Mouse (Mus musculus) c-Kit-positive CD71-negative TER-119-negative erythroid progenitor cells, embryonic 14.5 days (primary cell): ENCODE data around the gene Lrrc23.
A peak's percentile ranks its signal among the peaks of the same experiment; 100 is the strongest.

ENCODE experiments used
- DNase-seq: peaks from one replicate; pipeline ENCODE4 v3.0.0-alpha.2; 2013; ENCODE audit warnings: low read depth

Lrrc23 gene

GRCm38 (mm10) chr6:124767920-124768703 is 11.4 kb downstream of the Lrrc23 start:
- DNase-seq, result no peak

DNA sequence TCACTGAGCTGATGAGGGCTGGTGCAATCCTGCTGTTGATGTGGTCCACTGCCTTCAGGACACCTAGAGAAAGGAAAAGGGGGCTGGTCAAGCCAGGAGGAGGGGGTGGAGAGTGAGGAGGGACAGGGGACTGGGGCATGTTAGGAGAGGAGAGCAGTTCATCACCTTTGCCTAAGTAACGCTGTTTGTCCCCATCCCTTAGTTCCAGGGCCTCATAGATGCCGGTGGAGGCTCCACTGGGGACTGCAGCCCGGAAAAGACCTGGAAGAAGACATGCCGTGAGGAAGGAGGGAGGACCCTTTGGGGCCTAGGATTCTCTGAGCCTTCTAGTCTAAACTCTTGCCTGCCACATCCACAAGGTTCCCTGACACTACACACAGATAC is 12.0 kb downstream of the Lrrc23 start:
- no peak for DNase-seq

DNA sequence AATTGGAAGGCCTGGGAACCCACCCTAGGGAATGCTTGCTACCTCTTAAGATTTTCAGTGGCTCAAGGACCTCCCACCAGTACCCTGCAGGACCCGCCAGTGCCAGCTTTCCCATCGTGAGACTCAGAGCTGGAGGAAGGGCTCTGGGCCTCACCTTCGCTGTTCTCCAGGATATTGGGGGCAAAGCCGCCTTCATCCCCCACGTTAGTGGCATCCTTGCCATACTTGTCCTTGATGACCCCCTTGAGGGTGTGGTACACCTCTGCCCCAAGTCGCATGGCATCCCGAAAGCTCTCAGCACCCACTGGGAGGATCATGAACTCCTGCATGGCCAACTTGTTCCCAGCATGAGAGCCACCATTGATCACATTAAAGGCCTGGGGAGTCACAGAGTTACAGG is 13.6 kb downstream of the Lrrc23 start:
- no peak for DNase-seq

DNA sequence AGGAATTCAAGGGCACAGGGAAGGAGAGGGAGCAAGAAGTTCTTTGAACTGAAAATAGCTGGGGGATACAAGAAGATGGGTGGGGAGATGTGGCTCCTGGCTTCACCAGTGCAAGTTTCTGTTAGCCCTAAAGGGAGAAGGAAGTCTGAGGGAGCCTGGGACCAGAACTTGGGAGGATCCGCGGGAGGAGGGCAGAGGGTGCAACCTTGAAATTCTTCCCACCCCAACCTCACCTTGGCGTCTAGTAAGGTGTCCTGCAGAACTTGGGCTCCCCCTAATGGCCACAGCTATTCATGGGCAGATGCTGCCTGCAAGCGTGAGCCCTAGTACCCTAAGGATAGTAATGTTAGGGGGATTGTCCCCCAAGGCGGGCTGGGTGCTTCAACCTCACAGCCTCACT is 20.3 kb downstream of the Lrrc23 start:
- peak; percentile 85 for DNase-seq

DNA sequence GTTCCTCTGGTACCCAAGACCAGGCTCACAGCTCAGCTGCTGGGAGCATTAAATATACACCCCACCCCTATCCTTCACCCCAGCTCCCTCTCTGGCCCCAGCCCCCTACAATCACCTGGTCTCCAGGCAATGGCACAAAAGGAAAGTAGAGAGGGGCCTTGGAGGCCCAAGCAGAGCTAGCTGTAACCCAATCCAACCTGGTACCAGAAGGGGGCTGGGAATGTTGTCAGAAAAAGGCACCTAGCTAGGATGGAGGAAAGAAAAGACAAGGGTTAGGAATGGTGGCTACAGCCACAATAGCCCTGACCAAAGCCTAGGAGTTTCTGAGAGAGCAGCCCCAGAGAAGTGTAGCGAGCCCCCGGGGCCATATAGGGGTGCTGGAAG is 20.7 kb downstream of the Lrrc23 start:
- no peak for DNase-seq

DNA sequence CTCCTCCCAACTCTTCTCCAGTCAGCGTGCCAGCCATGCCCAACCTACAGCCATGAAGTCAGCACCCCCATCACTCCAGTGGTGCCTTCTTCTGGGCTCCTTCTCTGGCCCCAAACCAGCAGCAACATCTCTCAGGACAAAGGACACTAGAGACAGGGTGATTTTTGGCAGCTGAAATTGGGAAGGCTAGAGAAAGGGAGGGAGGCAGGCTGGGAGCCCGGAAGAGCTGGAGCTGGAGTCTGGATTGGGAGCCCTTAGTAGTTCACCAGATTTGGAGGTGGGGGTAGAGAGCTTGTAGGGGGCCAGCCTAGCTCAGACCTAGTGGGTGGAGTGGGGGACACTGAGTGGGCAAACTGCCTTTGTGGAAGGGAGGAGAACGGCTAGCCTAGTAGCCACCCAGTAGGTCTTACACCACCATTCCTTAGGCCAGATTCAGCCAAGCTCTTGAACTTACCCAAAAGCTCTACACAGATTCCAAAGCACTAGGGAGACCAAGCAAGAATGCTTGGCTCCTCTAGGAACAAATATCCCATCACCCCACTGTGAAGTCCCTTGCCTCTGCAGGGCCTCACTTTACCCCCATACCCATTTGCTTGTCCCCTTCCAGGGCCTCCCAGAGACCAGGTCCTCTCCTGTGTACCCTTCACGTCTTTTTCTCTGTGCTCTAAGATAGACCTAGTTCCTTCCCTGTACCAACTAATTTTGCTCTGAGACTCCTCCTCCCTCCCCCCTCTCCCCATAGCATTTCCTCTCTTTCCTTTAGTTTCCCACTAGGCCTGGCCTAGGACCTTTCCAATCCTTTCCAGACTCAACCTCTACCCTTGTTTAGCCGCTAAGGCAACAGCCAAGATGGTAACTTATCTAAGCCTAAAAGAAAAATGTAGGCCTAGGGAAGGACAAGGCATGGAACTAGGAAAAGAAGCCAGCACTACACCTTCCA is 21.3 kb downstream of the Lrrc23 start:
- DNase-seq, result no peak

DNA sequence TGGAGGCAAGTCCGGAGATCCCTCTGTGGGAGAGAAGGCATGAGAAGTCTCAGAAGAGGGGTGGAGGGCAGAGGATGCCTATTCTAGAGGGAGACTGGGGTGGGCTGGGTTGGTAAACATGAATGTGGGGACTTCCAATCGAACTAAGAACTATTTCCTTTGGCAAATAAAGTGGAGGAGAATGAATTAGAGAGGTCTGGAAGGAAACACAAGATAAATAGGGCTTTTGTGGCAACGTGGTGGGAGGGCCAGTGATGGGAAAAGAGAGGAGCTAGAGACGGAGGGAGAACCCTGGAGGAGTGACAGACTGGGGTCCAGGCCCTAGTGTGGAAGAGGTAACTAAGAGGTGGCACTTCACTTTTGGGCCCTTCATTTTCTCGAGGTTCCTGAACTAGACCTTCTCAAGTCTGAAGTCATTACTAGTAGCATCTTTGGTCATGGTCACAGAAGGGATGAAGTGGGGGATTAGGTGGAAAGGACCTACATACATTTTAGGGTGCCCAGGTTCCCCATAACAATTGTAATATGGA is 22.1 kb downstream of the Lrrc23 start:
- no peak for DNase-seq

DNA sequence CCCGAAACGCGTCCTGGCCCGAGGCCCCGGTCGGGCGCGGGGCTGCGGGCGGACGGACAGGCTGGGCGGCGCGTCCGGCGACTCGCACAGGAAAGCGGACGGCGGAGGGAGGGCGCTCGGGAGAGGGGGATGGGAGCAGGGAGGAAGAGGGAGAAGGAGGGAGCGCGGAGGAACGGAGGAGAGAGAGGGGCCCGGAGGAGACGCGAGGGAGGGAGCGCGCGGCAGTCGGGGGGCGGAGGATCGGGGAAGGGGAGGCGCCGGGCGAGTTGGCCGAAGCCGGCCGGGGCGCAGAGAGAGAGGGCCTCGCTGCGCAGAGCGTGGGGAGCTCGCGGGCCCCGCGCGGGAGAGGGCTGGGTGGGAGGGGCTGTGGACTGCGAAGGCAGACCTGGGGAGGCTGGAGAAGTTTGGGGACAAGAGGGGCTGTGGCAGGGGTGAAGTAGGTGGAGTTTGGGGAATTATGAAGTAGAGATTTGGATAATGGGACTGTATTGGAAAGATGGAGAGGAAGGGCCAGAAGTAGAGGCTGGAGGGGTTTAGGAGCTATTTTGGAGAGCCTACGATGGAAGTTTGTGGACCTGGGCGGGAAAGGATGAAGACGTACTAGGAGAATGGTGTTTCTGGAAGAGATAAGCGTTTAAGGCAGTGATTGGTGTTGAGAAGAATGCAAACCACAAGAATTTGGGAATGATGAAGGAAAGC is 22.7 kb downstream of the Lrrc23 start:
- DNase-seq, result no peak

- no peak for DNase-seq
Measured at GRCm38 (mm10) chr6:124755831-124756595, 23.5 kb downstream of the Lrrc23 start, which contains the start of the genes Gm45234 and Atn1. Gm45234 (minus strand) TSS chr6:124756021. Atn1 (minus strand) TSS chr6:124756524.

DNA sequence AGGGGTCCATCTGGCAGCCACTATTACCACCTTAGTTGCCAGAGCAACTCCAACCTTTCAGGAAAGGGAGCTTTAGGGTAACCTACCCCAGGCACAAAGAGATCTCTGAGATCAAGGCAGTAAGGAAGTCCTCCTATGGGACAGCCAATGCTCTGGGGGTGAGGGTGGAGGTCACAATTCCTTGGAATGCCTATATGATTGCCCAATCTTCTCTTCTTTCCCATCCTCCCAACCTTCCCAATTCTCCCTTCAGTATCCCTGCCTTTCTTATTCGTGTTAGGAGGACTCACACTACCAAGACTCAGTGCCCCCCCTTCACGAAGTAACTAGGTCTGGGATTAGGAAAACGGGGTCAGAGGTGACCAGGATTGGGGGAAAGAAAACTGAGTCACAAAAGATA is 24.2 kb downstream of the Lrrc23 start:
- no peak for DNase-seq

- no peak for DNase-seq
Measured at GRCm38 (mm10) chr6:124753861-124754260, 25.7 kb downstream of the Lrrc23 start.

DNA sequence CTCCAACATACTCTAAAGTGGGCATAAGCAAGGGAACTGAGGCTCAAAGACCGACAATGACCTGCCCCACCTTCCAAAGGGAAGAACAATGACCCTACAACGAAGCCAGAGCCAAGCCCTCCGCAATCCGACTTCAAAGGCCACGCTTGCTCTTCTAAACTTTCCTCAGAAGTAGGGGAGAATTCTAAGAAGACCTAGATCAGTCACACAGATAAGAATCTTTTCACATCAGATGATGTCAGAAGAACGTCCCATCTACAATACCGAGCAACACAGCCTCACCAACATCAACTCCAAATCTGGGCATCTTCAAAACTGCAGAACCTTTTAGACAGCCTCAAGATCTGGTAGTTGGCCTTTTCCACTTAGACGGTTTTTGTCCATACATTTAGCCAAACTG is 29.1 kb downstream of the Lrrc23 start:
- DNase-seq, result no peak

- no peak for DNase-seq
Measured at GRCm38 (mm10) chr6:124746654-124747632, 32.6 kb downstream of the Lrrc23 start.

DNA sequence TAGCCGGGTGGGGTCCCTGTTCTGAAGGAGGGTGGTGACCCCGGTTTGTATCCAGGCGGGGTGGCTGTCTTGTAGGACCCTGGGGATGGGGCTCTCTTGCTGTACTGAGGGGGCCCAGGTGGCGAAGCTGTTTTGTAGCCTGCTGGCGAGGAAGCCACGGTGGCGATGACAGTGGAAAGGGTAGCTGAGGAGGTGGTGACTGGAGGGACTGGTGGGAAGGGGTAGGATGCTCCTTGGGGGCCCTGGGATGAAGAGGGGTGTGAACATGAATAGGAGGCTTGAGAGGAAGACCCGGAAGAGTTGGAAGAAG is 33.3 kb downstream of the Lrrc23 start:
- no peak for DNase-seq

GRCm38 (mm10) chr6:124745490-124746295 is 33.8 kb downstream of the Lrrc23 start:
- peak; percentile 93 for DNase-seq

GRCm38 (mm10) chr6:124744755-124745321 is 34.7 kb downstream of the Lrrc23 start:
- DNase-seq, result no peak

GRCm38 (mm10) chr6:124743647-124744046 is 35.9 kb downstream of the Lrrc23 start:
- no peak for DNase-seq

DNA sequence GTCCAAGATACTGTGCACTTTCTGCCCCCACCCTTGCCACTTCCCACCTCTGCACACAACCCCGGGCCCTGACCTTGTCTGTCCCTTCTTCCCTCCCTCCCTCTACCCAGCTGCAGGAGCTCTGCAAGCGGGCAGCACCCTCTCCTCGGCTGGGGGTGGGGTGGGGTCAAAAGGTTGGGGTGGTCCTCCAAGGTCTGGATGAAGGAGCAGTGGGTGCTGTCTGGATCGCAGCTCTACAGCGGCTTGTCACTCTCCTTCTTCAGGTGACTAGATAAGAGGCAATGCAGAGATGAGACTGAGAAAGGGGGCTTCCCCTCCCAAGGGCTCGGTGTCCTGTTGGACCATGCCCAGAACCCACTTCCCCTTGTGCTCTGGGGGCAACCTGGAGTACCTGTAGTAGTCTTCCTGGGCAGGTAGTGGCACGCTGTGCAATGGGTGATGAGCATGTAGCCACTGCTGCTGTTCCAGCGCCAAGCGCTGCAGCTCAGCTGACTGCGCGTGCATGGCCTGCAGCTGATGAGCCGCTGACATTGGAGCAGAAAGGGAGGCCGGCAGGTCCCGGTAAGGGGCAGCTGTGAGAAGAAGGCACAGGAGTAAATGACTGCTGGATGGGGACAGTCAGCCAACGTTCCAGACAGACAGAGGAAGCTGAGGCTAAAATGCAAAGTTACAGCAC is 36.5 kb downstream of the Lrrc23 start:
- DNase-seq, result no peak

DNA sequence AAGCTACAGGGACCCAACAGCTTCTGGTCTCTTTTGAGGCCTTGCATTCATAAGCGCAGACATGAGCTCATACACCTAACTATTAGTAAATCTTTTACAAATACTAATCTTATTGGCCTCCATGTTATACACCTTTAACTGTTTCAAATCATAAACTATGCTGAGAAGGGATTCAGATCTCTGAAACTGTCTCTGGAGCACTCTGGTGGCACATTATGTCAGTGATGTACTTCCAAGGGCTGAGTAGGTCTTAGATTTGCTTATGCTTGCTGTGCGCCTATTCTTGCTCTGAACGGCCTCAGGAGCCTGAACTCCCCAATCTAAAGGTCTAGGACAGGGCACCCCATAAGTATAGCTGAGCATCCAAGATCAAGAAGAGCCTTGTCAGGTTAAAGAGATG is 37.7 kb downstream of the Lrrc23 start:
- DNase-seq, result no peak
